Mouse (Mus musculus) WW6 (cell line): ENCODE results near the gene Prpsap1.

Source experiments
- DNase-seq: peaks from one replicate; pipeline ENCODE4 v3.0.0-alpha.2; 2013; ENCODE audit warnings: low read depth, low spot score

The Prpsap1 gene

GRCm38 (mm10) chr11:116493795-116494252, at the start of gene Prpsap1:
Prpsap1 (minus strand) TSS chr11:116494202.
- DNase-seq: no peak

- DNase-seq: no peak
These were observed 49.1 kb upstream of the Prpsap1 start for GRCm38 (mm10) chr11:116543110-116543509.

- no peak for DNase-seq
These were observed 47.2 kb upstream of the Prpsap1 start for GRCm38 (mm10) chr11:116541183-116541582.

GRCm38 (mm10) chr11:116538142-116538735, 44.2 kb upstream of the Prpsap1 start:
- DNase-seq: no peak

- no peak for DNase-seq
These were observed 43.4 kb upstream of the Prpsap1 start for GRCm38 (mm10) chr11:116537388-116537787.

- DNase-seq: no peak
These were observed 42.7 kb upstream of the Prpsap1 start for GRCm38 (mm10) chr11:116536685-116537084.

- peak; percentile 80 for DNase-seq
These were observed 40.3 kb upstream of the Prpsap1 start for GRCm38 (mm10) chr11:116534154-116534865.

- DNase-seq: no peak
These were observed 39.5 kb upstream of the Prpsap1 start for GRCm38 (mm10) chr11:116533341-116534153.

GRCm38 (mm10) chr11:116532810-116533338, 38.9 kb upstream of the Prpsap1 start:
- DNase-seq: peak; percentile 67

- DNase-seq: no peak
These were observed 38.3 kb upstream of the Prpsap1 start for GRCm38 (mm10) chr11:116532262-116532809.

- DNase-seq: no peak
These were observed 37.6 kb upstream of the Prpsap1 start for GRCm38 (mm10) chr11:116531371-116532191.

GRCm38 (mm10) chr11:116530187-116531147, 36.5 kb upstream of the Prpsap1 start, which contains the start of gene Sphk1:
Sphk1 (plus strand) TSS chr11:116530925.
- no peak for DNase-seq

GRCm38 (mm10) chr11:116528636-116529320, 34.8 kb upstream of the Prpsap1 start:
- no peak for DNase-seq

- DNase-seq: no peak
These were observed 29.7 kb upstream of the Prpsap1 start for GRCm38 (mm10) chr11:116523699-116524189.

GRCm38 (mm10) chr11:116522886-116523698, 29.1 kb upstream of the Prpsap1 start:
- no peak for DNase-seq

- no peak for DNase-seq
These were observed 28.0 kb upstream of the Prpsap1 start for GRCm38 (mm10) chr11:116522046-116522445.

GRCm38 (mm10) chr11:116521143-116521542, 27.1 kb upstream of the Prpsap1 start:
- DNase-seq: no peak

GRCm38 (mm10) chr11:116518482-116518881, 24.5 kb upstream of the Prpsap1 start:
- no peak for DNase-seq
